Mouse (Mus musculus) liver, postnatal 0 days (tissue): ENCODE measurements around the gene Olfr714. TPM values are rescaled to one million over a fixed set of nuclear protein-coding genes. Genes with fewer than 3 reads are reported as not detected.
"Not testable (repeated sequence)": the region's sequence is repeated elsewhere in the genome, so short reads cannot be mapped to it uniquely, and the experiment has no call there.

Source experiments
- ATAC-seq: fragments of 200-750 bp; cut with Nextera tagmentation; 2 replicates; pipeline ENCODE4 v1.8.0; 2017; ENCODE audit warnings: mild to moderate bottlenecking, moderate library complexity
- DNase-seq: peaks from one replicate; pipeline ENCODE4 v3.0.0-alpha.2; 2016
- H3K27ac ChIP-seq: fragments of 300-500 bp; sonication (generic); 2 replicates; pipeline ENCODE4 v1.5.1; 2014; ENCODE audit warnings: antibody characterized with exemption, moderate library complexity, mild to moderate bottlenecking, low read depth
- H3K27me3 ChIP-seq: fragments of 300-500 bp; sonication (generic); 2 replicates; pipeline ENCODE4 v1.6.1; 2014; ENCODE audit warnings: low read length, control low read depth, mixed read lengths; ENCODE audit not compliant: insufficient read depth
- H3K36me3 ChIP-seq: fragments of 300-500 bp; sonication (generic); replicated peaks from 2 replicates; pipeline ENCODE4 v1.6.1; 2014; ENCODE audit warnings: mild to moderate bottlenecking, control low read depth, low read length, moderate library complexity, mixed read lengths; ENCODE audit not compliant: insufficient read depth
- H3K4me1 ChIP-seq: fragments of 300-500 bp; sonication (generic); 2 replicates; pipeline ENCODE4 v1.6.1; 2014; ENCODE audit warnings: antibody characterized with exemption, mild to moderate bottlenecking, control low read depth; ENCODE audit not compliant: insufficient read depth
- H3K4me2 ChIP-seq: fragments of 300-500 bp; sonication (generic); 2 replicates; pipeline ENCODE4 v1.6.1; 2014; ENCODE audit warnings: low read depth, mild to moderate bottlenecking, low read length, moderate library complexity, mixed read lengths
- H3K4me3 ChIP-seq: fragments of 300-500 bp; sonication (generic); 2 replicates; pipeline ENCODE4 v1.5.1; 2014; ENCODE audit warnings: low read depth, low read length
- H3K9ac ChIP-seq: fragments of 300-500 bp; sonication (generic); replicated peaks from 2 replicates; pipeline ENCODE4 v1.6.1; 2014; ENCODE audit warnings: mild to moderate bottlenecking, moderate library complexity
- H3K9me3 ChIP-seq: fragments of 300-500 bp; sonication (generic); 2 replicates; pipeline ENCODE4 v1.6.1; 2016; ENCODE audit warnings: mild to moderate bottlenecking, control low read depth, low read length, mixed read lengths
- CTCF ChIP-seq: sonication (generic); IDR thresholded peaks from 2 replicates; pipeline ENCODE4 v1.5.1; 2016; ENCODE audit warnings: antibody characterized with exemption, low read depth
- EP300 ChIP-seq: IDR thresholded peaks from 2 replicates; pipeline ENCODE4 v1.6.1; 2016; ENCODE audit warnings: antibody characterized with exemption, low read depth, mild to moderate bottlenecking
- WGBS: fragments of 180-500 bp; shearing (Covaris S2); extraction: QIAGEN DNeasy Blood & Tissue Kit; methylation state at CpG from one replicate; pipeline ENCODE4 v1.1.7; 2014; ENCODE audit not compliant: insufficient replicate concordance; 5-methylcytosine and 5-hydroxymethylcytosine counted together
- polyA plus RNA-seq: library from polyadenylated mRNA; unstranded; fragments of >200 nt; fragmentation: Nextera tagmentation; extraction: Ambion mirVana; gene quantifications from 2 replicates; pipeline ENCODE4 v1.2.1, GENCODE M21; 2015

The Olfr714 gene
- polyA plus RNA-seq, 1 experiment from 2014 or later: not detected

GRCm38 (mm10) chr7:107092920-107093319 is 22.1 kb downstream of the Olfr714 start, which contains the start of gene Olfr17:
Gene Olfr17 (plus strand): TSS chr7:107093220.
- ATAC-seq: no peak
- Histone ChIP-seq H3K4me2 (no peak within 1 kb of the TSS), H3K27me3 (no peaks in the 10 kb centered on the region), H3K4me1 (no peaks in the 10 kb centered on the region), H3K27ac (no peak within 1 kb of the TSS), H3K36me3 (no peaks in the 10 kb centered on the region), H3K9ac (no peak within 1 kb of the TSS), H3K4me3 (no peak within 1 kb of the TSS), H3K9me3 (no peaks in the 10 kb centered on the region)
- DNase-seq: no peak
- 28% methylated on average over 1 of the region's 1 CpGs for WGBS
- TF ChIP-seq EP300: no peak
- TF ChIP-seq CTCF: no peak

DNA sequence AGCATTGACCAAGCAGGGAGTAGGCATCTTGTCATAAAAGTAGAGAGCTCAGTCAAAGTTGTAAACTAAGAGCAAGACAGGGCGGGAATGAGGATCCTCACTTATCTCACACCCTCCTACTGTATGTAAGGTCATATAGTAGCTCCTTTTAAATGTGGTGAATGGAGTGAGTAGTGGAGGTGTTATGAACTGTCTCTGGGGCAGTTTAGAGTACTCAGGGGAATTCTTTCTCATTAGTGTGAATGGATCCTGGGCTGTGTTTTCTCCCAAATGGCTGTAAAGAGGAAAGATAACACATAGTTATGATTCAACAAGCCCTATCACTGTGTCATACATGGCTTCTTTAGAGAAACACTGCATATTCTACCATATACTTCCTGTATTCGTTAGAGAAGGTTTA is 39.5 kb downstream of the Olfr714 start, which contains the start of gene Olfr715b:
Gene Olfr715b (minus strand): TSS at position 101 of the 400 bp plus-strand sequence.
- not testable (repeated sequence) for H3K27me3 ChIP-seq, H3K9me3 ChIP-seq, H3K4me1 ChIP-seq, H3K4me3 ChIP-seq, H3K36me3 ChIP-seq, H3K27ac ChIP-seq, H3K9ac ChIP-seq, ATAC-seq, DNase-seq, H3K4me2 ChIP-seq
- 67% methylated on average over 1 of the region's 2 CpGs for WGBS

Other genes with a start within 250 kb of the Olfr714 start
- not detected in 2 replicates for gene Olfr702, start 237.1 kb upstream of the Olfr714 start, polyA plus RNA-seq
- gene Olfr703, start 227.6 kb upstream of the Olfr714 start, polyA plus RNA-seq: not detected in 2 replicates
- not detected in 2 replicates for gene Olfr704, start 207.8 kb upstream of the Olfr714 start, polyA plus RNA-seq
- not detected in 2 replicates for gene Olfr705, start 194.1 kb upstream of the Olfr714 start, polyA plus RNA-seq
- gene Olfr706, start 182.8 kb upstream of the Olfr714 start, polyA plus RNA-seq: not detected in 2 replicates
- gene Olfr707, start 169.7 kb upstream of the Olfr714 start, polyA plus RNA-seq: not detected in 2 replicates
- not detected in 2 replicates for gene Olfr1532-ps1, start 163.0 kb upstream of the Olfr714 start, polyA plus RNA-seq
- not detected in 2 replicates for gene Olfr709-ps1, start 138.8 kb upstream of the Olfr714 start, polyA plus RNA-seq
- gene Olfr710, start 122.7 kb upstream of the Olfr714 start, polyA plus RNA-seq: not detected in 2 replicates
- not detected in 2 replicates for gene Olfr6, start 107.0 kb upstream of the Olfr714 start, polyA plus RNA-seq
- not detected in 2 replicates for gene Olfr711, start 95.5 kb upstream of the Olfr714 start, polyA plus RNA-seq
- not detected in 2 replicates for gene Olfr2, start 64.9 kb upstream of the Olfr714 start, polyA plus RNA-seq
- not detected in 2 replicates for gene Olfr713, start 39.8 kb upstream of the Olfr714 start, polyA plus RNA-seq
- not detected in 2 replicates for gene Olfr17, start 22.2 kb downstream of the Olfr714 start, polyA plus RNA-seq
- gene Olfr715b, start 39.4 kb downstream of the Olfr714 start, polyA plus RNA-seq: not detected in 2 replicates
- gene Olfr715, start 60.1 kb downstream of the Olfr714 start, polyA plus RNA-seq: not detected in 2 replicates
- not detected in 2 replicates for gene Olfr716, start 67.3 kb downstream of the Olfr714 start, polyA plus RNA-seq
- gene Nlrp14, start 96.0 kb downstream of the Olfr714 start, polyA plus RNA-seq: not detected in 2 replicates
- not detected in 2 replicates for gene Rbmxl2, start 138.5 kb downstream of the Olfr714 start, polyA plus RNA-seq